Mouse (Mus musculus) heart, embryonic 15.5 days (tissue): ENCODE results near the gene Cyth3. TPM values are rescaled to one million over a fixed set of nuclear protein-coding genes. Genes with fewer than 3 reads are reported as not detected.

Source experiments
- polyA plus RNA-seq: library from polyadenylated mRNA; unstranded; fragments of >200 nt; fragmentation: Nextera tagmentation; extraction: Ambion mirVana; gene quantifications from 2 replicates; pipeline ENCODE4 v1.2.1, GENCODE M21; 2015

The Cyth3 gene
- polyA plus RNA-seq, 1 experiment from 2014 or later = 49.9 TPM

Other genes with a start within 250 kb of the Cyth3 start
- 217 and 221 TPM in 2 replicates for gene Kdelr2, start 218.6 kb upstream of the Cyth3 start, polyA plus RNA-seq
- gene Daglb, start 157.9 kb upstream of the Cyth3 start, polyA plus RNA-seq = 7.9 and 9.3 TPM in 2 replicates
- gene Rac1, start 94.4 kb upstream of the Cyth3 start, polyA plus RNA-seq = 322 and 367 TPM in 2 replicates
- 10.3 and 12.9 TPM in 2 replicates for gene Usp42, start 109.8 kb downstream of the Cyth3 start, polyA plus RNA-seq
- gene Eif2ak1, start 195.3 kb downstream of the Cyth3 start, polyA plus RNA-seq = 22.9 and 27.3 TPM in 2 replicates